Mouse (Mus musculus): ENCODE results near the gene Tmub2. TPM values are rescaled to one million over a fixed set of nuclear protein-coding genes. Genes with fewer than 3 reads are reported as not detected.

The Tmub2 gene
- polyA plus RNA-seq (2014; fragmentation: Nextera tagmentation; extraction: Ambion mirVana), result 54.0 and 55.7 TPM in 2 replicates

DNA sequence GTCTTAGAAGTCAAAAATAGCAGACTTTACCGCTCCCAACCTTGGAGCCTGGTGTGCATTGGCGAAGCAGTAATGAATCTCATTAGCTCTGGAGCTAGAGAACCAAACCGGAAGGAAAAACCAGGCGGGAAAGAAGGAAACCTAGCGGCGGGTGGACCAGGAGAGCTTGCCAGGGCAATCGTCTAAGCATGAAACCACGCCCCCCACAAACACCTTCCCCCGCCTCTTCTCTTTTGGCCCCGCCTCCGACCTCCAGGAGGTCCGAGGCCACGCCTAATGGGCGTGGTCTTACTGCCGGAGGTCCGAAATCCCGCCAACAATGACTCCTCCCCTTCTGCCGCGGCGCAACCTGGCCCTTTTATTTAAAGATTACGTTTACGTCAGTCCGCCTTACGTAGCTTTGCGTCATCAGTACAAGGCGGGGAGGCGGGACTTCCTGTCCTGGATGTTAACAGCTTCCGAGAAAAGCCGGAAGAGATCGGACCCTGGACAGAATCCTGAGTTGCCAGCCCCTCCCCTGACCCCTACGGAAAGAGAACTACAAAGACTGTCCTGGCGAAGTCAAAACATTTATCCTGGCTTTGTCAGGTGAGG, at the start of gene Tmub2:
TSS of gene Tmub2 (plus strand) at position 431 of the 594 bp plus-strand sequence.
- Histone ChIP-seq H3K4me3 (ENCODE audit: low read depth, low read length) (peak within 1 kb of the TSS; percentile 80), H3K9me3 (ENCODE audit: control insufficient read depth, low read length) (no peaks in the 10 kb centered on the region), H3K27me3 (ENCODE audit: control insufficient read depth, insufficient read depth, low read length) (no peaks in the 10 kb centered on the region), H3K36me3 (ENCODE audit: control insufficient read depth, insufficient read depth, low read length) (peaks cover 3% of the 10 kb centered on the region; the same call in 1 of the 2 replicates), H3K27ac (ENCODE audit: low read depth, low read length) (0 out of 2 replicates have a peak within 1 kb of the TSS, but pooled peaks have one; percentile 54), H3K4me1 (ENCODE audit: control insufficient read depth, insufficient read depth, low read length) (peaks cover 4% of the 10 kb centered on the region; the same call in 1 of the 2 replicates), H3K9ac (ENCODE audit: low read length) (peak within 1 kb of the TSS; percentile 79), H3K4me2 (peak within 1 kb of the TSS; percentile 78)
- peak; percentile 90 for ATAC-seq (ENCODE audit: low FRiP score)
- peak; percentile 99 for DNase-seq (ENCODE audit: low spot score, missing footprints)
- WGBS, result under 1% methylated on average over 32 of the region's 32 CpGs

DNA sequence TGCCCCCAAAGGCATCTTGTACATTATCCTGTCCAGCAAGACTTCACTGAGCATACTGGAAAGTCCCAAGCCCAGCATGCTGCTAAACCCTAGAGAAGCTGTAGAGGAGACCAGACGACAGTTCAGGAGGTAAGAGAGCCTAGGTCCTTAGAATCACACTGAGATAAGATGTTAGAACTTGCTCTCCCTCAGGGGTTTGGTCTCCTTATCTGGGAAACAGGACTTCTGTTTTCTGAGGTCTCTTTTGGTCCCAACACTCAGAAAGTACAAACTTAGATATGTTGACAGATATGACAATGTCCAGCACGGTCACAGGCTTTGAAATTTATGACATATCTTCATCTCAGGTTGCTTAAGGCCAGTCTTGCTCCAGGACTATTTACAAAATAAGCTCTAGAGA, 48.7 kb upstream of the Tmub2 start:
- H3K4me2 ChIP-seq, result no peak overlapping the region
- WGBS, result 82% methylated on average over 2 of the region's 2 CpGs
- no peaks in the 10 kb centered on the region for H3K27me3 ChIP-seq (ENCODE audit: control insufficient read depth, insufficient read depth, low read length)
- H3K27ac ChIP-seq (ENCODE audit: low read depth, low read length), result no peak overlapping the region
- no peaks in the 10 kb centered on the region for H3K4me1 ChIP-seq (ENCODE audit: control insufficient read depth, insufficient read depth, low read length)
- H3K9me3 ChIP-seq (ENCODE audit: control insufficient read depth, low read length), result no peaks in the 10 kb centered on the region
- no peaks in the 10 kb centered on the region for H3K36me3 ChIP-seq (ENCODE audit: control insufficient read depth, insufficient read depth, low read length)
- H3K9ac ChIP-seq (ENCODE audit: low read length), result no peak overlapping the region
- H3K4me3 ChIP-seq (ENCODE audit: low read depth, low read length), result no peak overlapping the region
- ATAC-seq (ENCODE audit: low FRiP score), result no peak
- DNase-seq (ENCODE audit: low spot score, missing footprints), result no peak

DNA sequence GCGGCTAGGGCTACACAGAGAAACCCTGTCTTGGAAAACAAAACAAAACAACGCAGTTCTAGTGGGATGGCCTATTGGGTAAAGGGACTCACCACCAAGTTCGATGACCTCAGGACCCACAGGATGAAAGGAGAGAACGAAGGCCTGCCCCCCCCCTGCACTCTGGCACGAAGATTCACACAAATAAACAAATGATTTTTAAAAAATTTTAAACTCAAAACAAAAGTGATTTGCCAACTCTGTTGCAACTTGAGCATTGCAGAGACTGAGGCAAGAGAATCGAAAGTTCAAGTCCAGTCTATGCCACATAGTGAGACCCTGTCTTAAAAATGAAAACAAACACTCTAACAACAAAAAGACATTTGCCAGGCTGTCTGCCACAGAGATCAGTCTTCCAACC, 44.1 kb upstream of the Tmub2 start:
- no peak overlapping the region for H3K4me3 ChIP-seq (ENCODE audit: low read depth, low read length)
- no peaks in the 10 kb centered on the region for H3K36me3 ChIP-seq (ENCODE audit: control insufficient read depth, insufficient read depth, low read length)
- no peak for ATAC-seq (ENCODE audit: low FRiP score)
- H3K9ac ChIP-seq (ENCODE audit: low read length), result no peak overlapping the region
- no peak for DNase-seq (ENCODE audit: low spot score, missing footprints)
- no peaks in the 10 kb centered on the region for H3K9me3 ChIP-seq (ENCODE audit: control insufficient read depth, low read length)
- 91% methylated on average over 6 of the region's 6 CpGs for WGBS
- no peak overlapping the region for H3K4me2 ChIP-seq
- peaks cover 3% of the 10 kb centered on the region; the same call in 1 of the 2 replicates for H3K27me3 ChIP-seq (ENCODE audit: control insufficient read depth, insufficient read depth, low read length)
- peaks cover 11% of the 10 kb centered on the region for H3K4me1 ChIP-seq (ENCODE audit: control insufficient read depth, insufficient read depth, low read length)
- H3K27ac ChIP-seq (ENCODE audit: low read depth, low read length), result no peak overlapping the region

DNA sequence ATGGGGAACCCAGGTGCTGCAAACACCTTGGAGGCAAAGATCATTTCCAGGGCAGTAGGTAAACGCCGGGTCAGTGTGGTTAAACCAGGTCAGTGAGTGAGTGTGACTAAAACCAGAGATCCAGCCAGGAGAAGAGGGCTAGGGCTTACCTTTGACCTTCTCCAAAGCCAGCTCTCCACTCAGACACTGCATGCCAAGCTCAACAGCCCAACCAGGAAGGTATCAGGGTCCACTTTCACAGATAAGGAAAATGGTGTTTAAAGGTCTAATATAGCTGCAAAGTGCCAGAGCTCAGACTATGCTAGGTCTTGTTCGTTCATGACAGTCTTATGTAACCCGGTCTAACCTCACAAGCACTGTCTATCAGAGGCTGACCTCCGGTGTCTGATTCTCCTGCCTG, 43.5 kb upstream of the Tmub2 start:
- no peak overlapping the region for H3K9ac ChIP-seq (ENCODE audit: low read length)
- H3K9me3 ChIP-seq (ENCODE audit: control insufficient read depth, low read length), result no peaks in the 10 kb centered on the region
- peaks cover 12% of the 10 kb centered on the region for H3K4me1 ChIP-seq (ENCODE audit: control insufficient read depth, insufficient read depth, low read length)
- no peak overlapping the region for H3K4me2 ChIP-seq
- no peak overlapping the region for H3K27ac ChIP-seq (ENCODE audit: low read depth, low read length)
- H3K27me3 ChIP-seq (ENCODE audit: control insufficient read depth, insufficient read depth, low read length), result peaks cover 3% of the 10 kb centered on the region; the same call in 1 of the 2 replicates
- DNase-seq (ENCODE audit: low spot score, missing footprints) (no peak), ATAC-seq (ENCODE audit: low FRiP score) (no peak)
- no peak overlapping the region for H3K4me3 ChIP-seq (ENCODE audit: low read depth, low read length)
- WGBS, result 84% methylated on average over 5 of the region's 5 CpGs
- H3K36me3 ChIP-seq (ENCODE audit: control insufficient read depth, insufficient read depth, low read length), result no peaks in the 10 kb centered on the region

DNA sequence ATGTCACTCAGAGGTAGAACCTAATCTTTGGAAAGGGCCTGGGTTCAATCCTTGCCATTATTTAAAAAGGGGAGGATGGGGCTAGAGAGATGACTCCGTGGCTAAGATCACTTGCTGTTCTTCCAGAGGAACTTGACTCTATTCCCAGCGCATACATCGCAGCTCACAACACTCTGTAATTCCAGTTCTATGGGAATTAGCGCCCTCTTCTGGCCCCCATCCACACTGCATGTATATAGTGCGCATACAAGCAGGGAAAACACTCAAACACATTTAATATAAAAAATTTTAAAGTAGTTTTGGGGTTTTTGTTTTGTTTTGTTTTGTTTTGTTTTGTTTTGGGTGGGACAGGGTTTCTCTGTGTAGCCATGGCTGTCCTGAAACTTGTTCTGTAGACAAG, 42.9 kb upstream of the Tmub2 start:
- Histone ChIP-seq H3K4me2 (no peak overlapping the region), H3K27ac (ENCODE audit: low read depth, low read length) (no peak overlapping the region), H3K9ac (ENCODE audit: low read length) (no peak overlapping the region), H3K9me3 (ENCODE audit: control insufficient read depth, low read length) (no peaks in the 10 kb centered on the region), H3K36me3 (ENCODE audit: control insufficient read depth, insufficient read depth, low read length) (no peaks in the 10 kb centered on the region), H3K4me1 (ENCODE audit: control insufficient read depth, insufficient read depth, low read length) (peaks cover 12% of the 10 kb centered on the region), H3K27me3 (ENCODE audit: control insufficient read depth, insufficient read depth, low read length) (peaks cover 3% of the 10 kb centered on the region; the same call in 1 of the 2 replicates), H3K4me3 (ENCODE audit: low read depth, low read length) (no peak overlapping the region)
- DNase-seq (ENCODE audit: low spot score, missing footprints), result no peak
- no peak for ATAC-seq (ENCODE audit: low FRiP score)
- WGBS, result 47% methylated on average over 5 of the region's 5 CpGs

DNA sequence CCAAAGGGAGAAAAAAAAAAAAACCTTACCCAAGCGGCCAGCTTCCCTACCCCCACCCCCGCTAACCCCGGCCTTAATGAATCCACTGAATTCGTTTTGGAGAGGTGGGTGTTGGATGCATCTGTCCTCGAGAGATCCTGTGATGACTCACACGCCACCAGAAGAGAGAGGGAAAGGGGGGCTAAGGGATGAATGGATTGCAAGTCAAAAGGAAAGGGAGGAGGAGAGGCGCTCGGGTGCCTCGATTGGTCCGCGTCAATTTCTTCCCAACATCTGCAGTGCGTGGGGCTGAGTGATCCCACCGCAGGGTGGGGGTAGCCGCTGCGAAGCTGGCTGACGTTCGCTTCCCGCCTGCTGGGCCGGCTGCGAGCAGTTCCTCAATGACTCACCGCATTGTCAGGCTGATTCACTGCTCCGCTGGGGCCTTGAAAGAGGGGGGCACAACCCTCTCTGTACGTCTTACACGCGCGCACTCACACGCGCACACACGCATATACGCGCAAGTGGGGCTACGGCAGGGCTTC, 39.7 kb upstream of the Tmub2 start:
- Histone ChIP-seq H3K4me3 (ENCODE audit: low read depth, low read length) (peak overlapping the region; percentile 27), H3K27me3 (ENCODE audit: control insufficient read depth, insufficient read depth, low read length) (peaks cover 3% of the 10 kb centered on the region; the same call in 1 of the 2 replicates), H3K4me1 (ENCODE audit: control insufficient read depth, insufficient read depth, low read length) (peaks cover 23% of the 10 kb centered on the region), H3K27ac (ENCODE audit: low read depth, low read length) (no peak overlapping the region), H3K9ac (ENCODE audit: low read length) (peak overlapping the region; percentile 47), H3K4me2 (peak overlapping the region; percentile 68), H3K36me3 (ENCODE audit: control insufficient read depth, insufficient read depth, low read length) (no peaks in the 10 kb centered on the region), H3K9me3 (ENCODE audit: control insufficient read depth, low read length) (no peaks in the 10 kb centered on the region)
- peak; percentile 41; the same call in 1 of the 2 replicates for ATAC-seq (ENCODE audit: low FRiP score)
- WGBS, result 2% methylated on average over 32 of the region's 32 CpGs
- peak; percentile 96 for DNase-seq (ENCODE audit: low spot score, missing footprints)

DNA sequence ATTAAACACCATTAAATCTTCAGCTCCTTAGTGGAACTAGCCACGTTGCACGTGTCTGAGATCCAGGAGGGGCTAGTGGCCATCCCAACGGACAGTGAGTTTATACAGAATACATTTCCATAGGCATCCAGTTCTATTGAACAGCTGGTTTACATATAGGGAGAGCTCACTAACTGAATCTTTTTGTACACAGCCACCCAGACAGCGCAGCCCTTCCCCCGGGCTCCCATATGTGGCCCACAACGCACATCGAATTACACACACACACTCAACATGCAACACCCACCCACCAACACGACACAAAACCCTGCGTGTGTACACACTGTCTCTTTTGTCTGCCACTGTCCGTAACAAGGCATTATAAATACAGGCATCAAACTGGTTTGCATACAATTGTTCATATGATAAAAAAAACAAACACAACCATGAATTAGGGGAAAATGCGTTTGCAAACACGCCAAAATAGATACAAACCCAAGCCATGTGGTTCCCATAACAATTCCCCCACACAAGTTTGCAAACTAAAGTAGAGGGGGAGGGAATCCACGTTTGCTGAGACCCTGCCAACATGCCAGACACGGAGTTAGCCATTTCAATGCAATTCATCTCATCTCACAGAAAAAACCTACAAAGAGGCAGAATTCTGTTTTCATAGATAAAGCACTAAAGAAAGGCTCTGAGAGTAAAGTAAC, 39.0 kb upstream of the Tmub2 start:
- peaks cover 23% of the 10 kb centered on the region for H3K4me1 ChIP-seq (ENCODE audit: control insufficient read depth, insufficient read depth, low read length)
- H3K4me3 ChIP-seq (ENCODE audit: low read depth, low read length), result peak overlapping the region; percentile 27
- peak overlapping the region; percentile 68 for H3K4me2 ChIP-seq
- H3K27me3 ChIP-seq (ENCODE audit: control insufficient read depth, insufficient read depth, low read length), result peaks cover 3% of the 10 kb centered on the region; the same call in 1 of the 2 replicates
- DNase-seq (ENCODE audit: low spot score, missing footprints) (peak; percentile 86), ATAC-seq (ENCODE audit: low FRiP score) (no peak)
- peak overlapping the region; percentile 47 for H3K9ac ChIP-seq (ENCODE audit: low read length)
- no peaks in the 10 kb centered on the region for H3K9me3 ChIP-seq (ENCODE audit: control insufficient read depth, low read length)
- no peaks in the 10 kb centered on the region for H3K36me3 ChIP-seq (ENCODE audit: control insufficient read depth, insufficient read depth, low read length)
- 64% methylated on average over 14 of the region's 14 CpGs for WGBS
- no peak overlapping the region for H3K27ac ChIP-seq (ENCODE audit: low read depth, low read length)

DNA sequence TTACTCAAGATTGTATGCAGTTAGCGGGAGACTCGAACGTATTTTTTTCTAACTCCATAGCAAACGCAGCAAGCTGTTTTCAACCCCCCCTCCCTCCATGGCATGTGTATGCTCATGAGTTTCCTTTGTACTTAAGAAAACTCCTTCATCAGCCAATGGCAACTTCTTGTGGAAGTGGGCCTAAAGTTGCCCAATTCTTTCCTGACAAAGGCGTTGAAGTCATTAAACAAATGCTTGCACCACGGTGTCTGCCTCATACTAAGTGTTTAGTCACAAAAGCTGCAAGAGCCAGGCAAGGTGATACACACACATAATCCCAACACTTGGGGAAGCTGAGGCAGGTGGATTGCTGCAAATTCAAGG, 38.5 kb upstream of the Tmub2 start:
- Histone ChIP-seq H3K27ac (ENCODE audit: low read depth, low read length) (no peak overlapping the region), H3K9ac (ENCODE audit: low read length) (no peak overlapping the region), H3K27me3 (ENCODE audit: control insufficient read depth, insufficient read depth, low read length) (peaks cover 3% of the 10 kb centered on the region; the same call in 1 of the 2 replicates), H3K4me1 (ENCODE audit: control insufficient read depth, insufficient read depth, low read length) (peaks cover 23% of the 10 kb centered on the region), H3K4me3 (ENCODE audit: low read depth, low read length) (no peak overlapping the region), H3K4me2 (no peak overlapping the region), H3K36me3 (ENCODE audit: control insufficient read depth, insufficient read depth, low read length) (no peaks in the 10 kb centered on the region), H3K9me3 (ENCODE audit: control insufficient read depth, low read length) (no peaks in the 10 kb centered on the region)
- no peak for DNase-seq (ENCODE audit: low spot score, missing footprints)
- 85% methylated on average over 6 of the region's 6 CpGs for WGBS
- no peak for ATAC-seq (ENCODE audit: low FRiP score)

DNA sequence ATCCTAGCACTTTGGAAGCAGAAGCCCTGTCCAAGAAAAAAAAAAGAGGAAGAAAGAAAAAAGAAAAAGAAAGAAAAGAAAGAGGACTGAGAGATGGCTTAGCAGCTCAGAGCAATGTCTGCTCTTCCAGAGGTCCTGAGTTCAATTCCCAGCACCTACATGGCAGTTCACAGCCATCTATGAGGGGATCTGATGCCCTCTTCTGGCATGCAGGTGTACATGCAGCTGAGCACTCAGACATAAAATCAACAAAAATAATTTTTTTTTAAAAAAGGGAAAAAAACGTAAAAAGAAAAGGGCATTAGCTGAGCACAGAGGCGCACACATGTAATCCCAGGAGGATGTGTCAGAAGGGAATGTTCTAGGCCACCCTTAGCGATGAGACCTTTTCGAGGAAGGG, 37.9 kb upstream of the Tmub2 start:
- H3K4me2 ChIP-seq, result no peak overlapping the region
- H3K36me3 ChIP-seq (ENCODE audit: control insufficient read depth, insufficient read depth, low read length), result no peaks in the 10 kb centered on the region
- DNase-seq (ENCODE audit: low spot score, missing footprints) (no peak), ATAC-seq (ENCODE audit: low FRiP score) (no peak)
- H3K27me3 ChIP-seq (ENCODE audit: control insufficient read depth, insufficient read depth, low read length), result peaks cover 3% of the 10 kb centered on the region; the same call in 1 of the 2 replicates
- no peaks in the 10 kb centered on the region for H3K9me3 ChIP-seq (ENCODE audit: control insufficient read depth, low read length)
- H3K9ac ChIP-seq (ENCODE audit: low read length), result no peak overlapping the region
- no peak overlapping the region for H3K27ac ChIP-seq (ENCODE audit: low read depth, low read length)
- WGBS, result 86% methylated on average over 4 of the region's 4 CpGs
- H3K4me3 ChIP-seq (ENCODE audit: low read depth, low read length), result no peak overlapping the region
- H3K4me1 ChIP-seq (ENCODE audit: control insufficient read depth, insufficient read depth, low read length), result peaks cover 23% of the 10 kb centered on the region

All from midbrain, embryonic 11.5 days (tissue).